Mouse (Mus musculus) brain, adult 2 months (tissue): Measurements from ENCODE around the gene Atxn1.

Experiments used
- DNase-seq: peaks from one replicate; pipeline ENCODE4 v3.0.0; 2011; ENCODE audit warnings: low read depth, low spot score

Gene Atxn1

DNA sequence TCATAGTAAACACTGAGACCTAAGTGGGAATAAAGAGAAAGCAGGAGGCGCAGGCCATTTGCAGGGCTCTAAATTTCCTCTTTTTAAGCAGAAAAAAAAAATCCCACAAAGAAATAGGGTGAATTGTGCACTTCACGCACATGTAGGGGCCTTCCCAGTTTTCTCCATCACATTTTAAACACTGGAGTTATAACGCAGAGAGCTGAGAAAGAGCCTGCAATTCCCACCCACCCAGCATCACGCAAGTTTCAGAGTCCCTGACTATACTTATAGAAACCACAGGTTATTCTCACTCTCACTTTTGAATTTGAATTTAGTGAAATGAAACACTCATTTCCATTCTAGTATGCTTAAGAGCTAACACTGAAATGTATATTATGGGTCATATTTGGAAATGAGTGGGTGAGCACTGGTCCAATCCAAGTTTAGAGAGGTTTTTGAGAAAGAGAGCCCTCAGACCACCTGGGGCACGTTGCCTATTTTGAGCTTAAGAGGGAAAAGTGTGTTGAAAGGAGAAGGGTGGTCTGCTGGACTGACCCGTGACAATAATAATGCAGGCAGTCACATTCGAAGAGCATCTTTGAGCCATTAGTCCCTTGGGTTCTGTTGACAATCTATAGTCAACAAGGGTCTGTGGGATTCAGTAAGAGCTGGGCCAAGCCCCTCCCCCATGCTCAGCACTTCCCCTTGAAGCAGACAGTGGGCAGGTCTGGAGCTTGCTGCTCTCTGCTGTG lies 279.1 kb downstream of the Atxn1 start:
- no peak for DNase-seq

DNA sequence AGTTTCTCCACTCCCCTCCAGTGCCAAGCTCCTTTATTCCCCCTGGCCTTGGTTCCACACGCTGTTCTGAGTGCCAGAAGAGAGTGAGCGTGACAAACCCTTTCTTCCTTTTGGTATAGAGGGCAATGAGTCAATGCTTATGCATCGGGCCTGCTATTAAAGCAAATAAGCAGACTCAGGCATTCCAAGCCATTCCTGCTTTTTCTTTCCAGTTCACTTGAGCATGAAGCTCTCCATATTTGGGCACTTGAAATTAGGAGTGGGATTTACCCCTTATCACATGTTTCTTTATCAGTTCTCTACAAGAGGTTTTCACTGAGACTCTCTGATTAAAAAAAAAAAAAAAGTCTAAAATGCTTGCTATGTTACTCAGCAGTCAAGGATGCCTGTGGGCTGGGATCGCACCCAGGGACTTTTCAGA lies 279.9 kb downstream of the Atxn1 start:
- peak; percentile 38 for DNase-seq

DNA sequence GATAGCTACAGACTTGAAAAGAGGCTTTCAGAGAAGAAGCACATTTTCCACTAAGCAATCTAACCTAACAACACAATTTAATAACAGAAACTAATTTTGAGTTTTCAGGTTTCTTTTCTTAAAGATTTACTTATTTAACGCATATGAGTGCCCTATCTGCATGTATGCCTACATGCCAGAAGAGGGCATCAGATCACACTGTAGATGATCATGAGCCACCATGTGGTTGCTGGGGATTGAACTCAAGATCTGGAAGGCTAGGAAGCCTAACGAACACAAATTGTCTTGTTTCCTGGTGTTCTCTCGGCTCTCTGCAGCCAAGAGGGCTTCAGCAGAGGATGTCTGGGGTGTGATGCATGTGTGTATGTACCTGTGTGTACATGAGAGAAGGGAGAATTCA lies 280.8 kb downstream of the Atxn1 start:
- no peak for DNase-seq

DNA sequence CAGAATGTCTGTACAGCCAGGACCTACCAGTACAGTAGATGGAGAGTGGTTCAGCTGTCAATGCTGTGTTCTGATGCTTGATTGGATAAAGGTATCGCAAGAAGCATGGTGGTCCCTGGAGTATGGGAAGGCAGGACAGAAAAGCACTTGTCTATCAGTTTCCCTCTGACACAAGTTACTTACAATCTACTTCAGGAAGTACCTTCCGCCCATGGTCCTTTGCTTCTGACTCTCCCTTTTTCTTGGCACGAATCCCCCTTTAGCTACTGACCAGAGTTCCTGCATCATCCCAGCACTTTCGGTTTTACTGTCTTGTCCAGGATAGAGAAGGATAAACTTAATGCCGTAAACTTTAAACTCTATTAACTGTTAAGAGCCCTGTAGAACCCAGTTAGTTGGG lies 283.6 kb downstream of the Atxn1 start:
- DNase-seq = no peak

DNA sequence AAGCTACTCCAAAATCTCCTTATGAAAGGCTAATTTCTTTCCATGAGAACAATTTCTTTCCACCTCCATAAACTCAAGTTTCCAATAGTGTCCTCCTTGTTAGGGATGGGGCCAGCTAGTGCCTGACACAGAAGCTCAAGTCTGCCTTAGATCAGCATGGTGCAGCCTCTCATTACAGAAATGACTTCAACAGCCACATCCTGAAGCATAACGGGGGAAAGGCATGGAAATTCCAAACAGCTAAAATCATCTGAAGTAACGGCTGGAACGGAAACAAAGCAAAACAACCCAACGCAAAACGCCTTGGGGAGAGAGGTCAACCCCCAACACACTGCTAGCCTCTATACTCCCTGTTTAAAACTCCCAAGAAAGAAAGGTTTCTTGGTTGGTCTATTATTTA lies 284.2 kb downstream of the Atxn1 start:
- DNase-seq = no peak

DNA sequence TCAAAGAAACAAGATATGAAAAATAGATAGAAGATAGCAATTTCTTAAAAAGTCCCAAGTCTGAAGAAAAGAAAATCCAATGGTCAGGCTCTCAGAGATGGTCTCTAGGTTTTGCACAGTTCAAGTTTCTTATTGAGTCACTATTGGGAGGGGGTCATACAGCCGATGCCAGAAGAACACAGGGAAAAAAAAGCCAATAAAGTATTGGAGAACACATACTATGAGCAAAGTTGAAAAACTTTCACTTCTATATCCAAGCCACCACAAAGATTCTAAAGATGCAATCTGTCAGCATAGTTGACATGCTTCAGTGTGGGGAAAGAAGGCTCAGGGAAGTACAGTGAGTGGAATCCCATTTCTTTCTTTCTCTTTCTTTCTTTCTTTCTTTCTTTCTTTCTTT lies 285.7 kb downstream of the Atxn1 start:
- no peak for DNase-seq

DNA sequence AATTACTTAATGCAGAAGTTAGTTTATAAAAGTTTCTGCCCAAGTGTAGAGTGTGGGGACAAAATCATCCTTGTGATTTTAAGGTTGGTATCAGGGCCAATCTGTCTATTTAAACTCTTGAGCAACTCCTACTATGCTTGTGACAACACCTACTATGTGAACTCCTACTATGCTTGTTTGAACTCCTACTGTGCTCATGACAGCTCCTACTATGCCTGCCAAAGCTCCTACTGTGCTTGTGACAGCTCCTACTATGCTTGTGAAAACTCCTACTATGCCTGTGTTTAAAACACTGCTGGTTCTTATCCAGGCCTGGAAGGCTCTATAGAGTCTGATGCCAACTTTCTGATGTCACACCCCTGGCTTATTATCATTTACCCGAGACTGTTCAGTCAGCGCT lies 292.2 kb downstream of the Atxn1 start:
- DNase-seq = no peak

DNA sequence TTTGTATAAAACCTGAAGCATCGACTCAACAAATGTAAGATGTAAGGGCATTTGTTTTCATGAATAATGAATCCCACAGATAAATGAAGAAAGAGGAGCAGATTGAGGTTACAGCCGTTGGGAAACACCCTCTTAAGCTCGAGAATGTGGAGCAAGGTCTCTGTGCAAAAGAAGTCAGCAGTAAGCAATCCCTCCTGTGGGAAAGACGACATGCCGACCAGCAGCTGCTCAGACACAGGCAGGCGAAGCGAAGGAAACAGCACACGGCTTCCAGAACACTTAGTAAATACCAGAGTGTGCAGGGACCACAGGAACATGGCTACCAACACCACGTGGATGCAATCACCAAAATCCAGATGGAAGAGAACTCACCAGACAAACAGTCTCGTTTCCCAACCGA lies 294.8 kb downstream of the Atxn1 start:
- peak; percentile 30 for DNase-seq

DNA sequence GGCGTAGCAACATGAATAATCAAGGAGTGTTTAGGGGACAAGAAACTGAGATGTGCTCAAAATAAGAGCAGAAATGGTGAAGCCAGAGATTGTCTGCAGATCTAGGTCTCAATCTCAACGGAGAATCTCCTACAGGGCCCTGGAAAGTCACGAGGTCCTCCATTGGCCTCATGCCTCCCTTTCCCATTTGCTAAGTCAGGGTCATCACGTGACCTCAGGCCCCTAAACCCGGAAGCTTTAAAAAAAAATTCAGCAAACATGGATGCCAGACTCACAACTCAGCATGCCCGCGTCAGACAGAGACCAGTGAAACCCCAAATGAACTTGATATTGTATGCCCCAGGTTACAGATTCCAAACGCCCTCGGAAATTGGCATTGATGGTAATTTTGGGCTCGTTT lies 302.0 kb downstream of the Atxn1 start:
- DNase-seq = no peak

DNA sequence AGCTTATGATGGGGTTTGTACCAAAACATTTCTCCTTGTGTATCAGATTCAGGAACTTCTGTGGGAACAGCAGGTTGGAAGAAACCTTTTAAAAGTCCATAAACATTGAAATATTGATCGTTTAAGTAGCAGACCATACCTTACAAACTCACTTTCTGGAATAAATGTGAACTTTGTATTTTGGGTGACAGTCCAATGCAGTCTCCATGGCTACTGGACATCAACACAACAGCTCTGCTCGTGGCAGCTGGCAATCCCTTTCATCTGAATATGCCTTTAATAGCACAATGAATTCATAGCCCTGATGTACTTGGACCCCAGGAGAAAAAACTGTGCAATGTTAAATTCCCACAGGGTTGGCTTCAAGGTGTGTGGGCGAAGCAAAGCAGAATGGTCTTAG lies 302.6 kb downstream of the Atxn1 start:
- no peak for DNase-seq

DNA sequence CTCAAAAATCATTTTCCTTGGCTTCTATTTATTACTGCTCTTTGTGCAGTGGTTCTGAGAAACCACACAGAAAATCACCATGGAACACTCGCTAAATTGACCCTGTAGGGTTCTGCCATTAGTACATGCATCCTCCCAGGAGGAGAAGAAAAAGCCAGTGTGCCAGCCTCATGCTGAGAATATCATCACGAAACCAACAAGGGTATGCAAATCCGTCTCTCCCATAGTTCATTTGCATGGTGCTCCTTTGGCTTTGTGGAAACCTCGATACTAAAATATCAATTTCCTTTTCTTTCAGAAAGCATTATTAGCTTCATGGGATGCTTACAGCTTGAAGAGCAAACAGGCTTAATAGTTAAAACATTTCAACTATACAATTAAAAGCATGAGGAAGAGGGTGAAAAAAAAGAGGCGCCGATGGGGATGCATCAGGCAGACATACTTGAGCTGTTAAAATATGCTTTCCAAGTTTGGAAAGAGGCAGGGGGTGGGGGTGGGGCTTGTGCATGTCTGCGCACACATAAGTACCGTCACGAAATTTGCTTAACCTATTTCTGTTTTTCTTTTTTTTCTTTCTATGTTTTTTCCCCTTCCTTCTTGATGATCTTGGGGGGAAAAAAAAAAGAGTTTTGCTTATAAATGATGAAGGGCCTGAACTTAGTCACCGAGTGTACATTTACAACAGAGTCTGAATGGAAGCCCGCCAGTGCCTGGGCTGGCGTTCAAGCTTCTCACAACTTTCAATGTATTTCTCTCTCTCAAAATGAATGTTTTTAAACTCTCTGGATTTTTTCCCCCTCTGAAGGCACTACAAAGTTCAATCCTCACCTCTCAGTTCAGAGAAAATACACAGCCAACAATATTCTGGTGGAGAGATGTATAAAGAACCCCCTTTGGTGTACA lies 303.3 kb downstream of the Atxn1 start:
- DNase-seq = peak; percentile 54

DNA sequence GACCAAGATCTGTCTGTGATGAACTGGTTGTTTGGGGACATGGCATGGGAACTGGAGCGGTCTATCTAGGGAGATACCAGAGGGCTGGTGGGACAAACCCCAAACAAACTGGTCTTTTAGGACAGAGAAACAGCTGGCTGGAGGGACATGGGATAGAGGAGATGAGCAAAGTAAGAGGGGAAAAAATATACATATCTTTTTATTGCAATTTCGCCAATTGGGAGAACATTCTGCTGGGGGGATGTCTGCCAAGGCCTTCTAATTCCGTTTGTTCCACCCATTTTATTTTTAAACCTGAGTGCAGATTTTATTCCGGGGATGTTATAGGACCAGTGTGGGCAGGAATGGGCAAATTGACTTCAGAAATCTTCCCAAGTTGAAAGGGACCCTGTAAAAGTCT lies 305.0 kb downstream of the Atxn1 start:
- peak; percentile 72 for DNase-seq

DNA sequence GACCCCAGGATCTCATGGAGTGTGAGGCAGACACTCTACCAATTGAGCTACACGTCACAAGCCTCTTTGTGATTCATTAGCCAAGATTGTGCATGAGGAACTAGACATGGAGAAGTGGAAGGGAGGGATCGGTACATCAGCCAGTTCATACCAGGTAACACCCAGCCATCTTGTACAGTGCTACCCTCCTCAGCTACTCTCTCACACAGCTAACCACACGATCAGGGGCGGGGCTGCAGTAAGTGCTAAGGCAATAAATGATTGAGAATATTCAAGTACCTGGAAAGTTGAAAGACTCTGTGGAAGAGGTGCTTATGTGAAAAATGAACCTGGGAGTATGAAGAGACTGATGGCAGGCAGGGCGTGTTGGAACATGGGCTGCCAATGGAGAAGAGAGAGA lies 306.5 kb downstream of the Atxn1 start:
- DNase-seq = no peak

DNA sequence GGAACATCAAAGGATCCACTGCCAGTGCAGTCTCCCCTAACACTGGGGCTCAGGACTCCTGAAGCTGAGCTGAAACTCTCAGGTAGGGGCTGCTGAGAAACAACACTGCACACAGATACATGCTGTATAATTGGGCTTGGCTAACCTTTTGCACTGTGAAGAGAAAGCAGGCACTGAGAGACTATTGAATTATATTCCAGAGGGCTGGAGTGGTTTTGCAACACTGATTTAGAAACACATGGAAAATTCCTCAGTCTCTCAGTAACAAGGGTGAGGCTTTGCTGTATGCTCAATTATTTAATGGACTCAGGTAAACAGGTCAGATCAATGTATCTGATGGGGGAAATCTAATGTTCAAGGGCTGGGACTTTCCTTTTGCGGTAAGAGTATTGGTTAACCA lies 307.6 kb downstream of the Atxn1 start:
- no peak for DNase-seq

DNA sequence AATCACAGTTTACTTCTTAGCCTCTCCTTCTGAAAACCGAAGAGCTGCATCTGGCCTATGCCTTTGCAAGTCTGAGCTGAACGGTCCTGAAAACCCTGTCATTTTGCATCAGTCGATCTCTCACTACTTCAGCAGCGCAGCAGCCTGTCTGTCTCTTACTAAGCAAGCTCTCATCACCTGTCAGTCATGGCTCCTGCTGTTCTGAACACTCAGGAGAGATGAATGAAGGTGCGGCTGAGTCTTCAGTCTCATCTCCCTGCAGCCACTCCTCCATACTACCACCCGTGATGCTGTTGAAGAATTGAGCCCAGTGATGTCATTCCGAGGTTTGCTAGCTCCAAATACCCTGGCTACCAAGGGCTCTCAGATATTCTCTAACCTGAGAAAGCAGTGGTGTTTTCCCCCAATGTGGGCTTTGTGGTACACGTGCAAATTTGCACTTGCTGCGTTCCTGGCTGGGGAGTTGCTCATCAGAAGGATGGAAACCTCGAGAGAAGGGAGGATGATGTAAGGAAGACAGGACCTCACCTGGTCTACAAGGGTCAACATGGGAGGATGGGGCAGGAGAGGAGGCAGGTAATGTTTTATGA lies 313.1 kb downstream of the Atxn1 start:
- DNase-seq = peak; percentile 56

DNA sequence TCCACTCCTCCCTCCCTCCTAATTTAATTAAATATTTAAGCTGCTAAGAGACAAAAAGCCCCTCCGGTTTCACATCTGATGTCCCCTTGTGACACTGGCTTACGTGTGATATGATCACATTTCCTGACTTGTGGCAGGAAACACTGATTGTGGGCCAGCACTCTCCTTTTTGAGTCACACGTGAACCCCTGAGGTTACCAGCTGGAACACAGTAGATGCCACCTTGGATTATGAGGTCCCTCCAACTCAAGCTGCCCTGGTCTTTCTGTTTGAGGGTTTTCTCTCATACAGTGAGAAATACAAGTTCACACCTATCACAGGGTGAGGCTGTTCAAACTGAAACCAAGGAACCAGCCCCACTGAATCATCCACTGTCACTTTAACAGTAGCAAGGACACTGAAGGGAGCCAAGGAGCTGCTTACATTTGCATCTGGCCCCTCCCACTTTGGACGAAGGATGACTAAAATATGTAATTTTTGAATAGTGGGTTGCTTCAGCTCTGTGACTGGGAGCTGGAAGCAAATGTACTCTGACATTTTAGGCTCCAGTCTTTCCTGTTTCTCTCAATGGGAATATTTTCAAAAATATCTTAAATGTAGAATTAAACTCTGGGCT lies 315.5 kb downstream of the Atxn1 start:
- peak; percentile 49 for DNase-seq

DNA sequence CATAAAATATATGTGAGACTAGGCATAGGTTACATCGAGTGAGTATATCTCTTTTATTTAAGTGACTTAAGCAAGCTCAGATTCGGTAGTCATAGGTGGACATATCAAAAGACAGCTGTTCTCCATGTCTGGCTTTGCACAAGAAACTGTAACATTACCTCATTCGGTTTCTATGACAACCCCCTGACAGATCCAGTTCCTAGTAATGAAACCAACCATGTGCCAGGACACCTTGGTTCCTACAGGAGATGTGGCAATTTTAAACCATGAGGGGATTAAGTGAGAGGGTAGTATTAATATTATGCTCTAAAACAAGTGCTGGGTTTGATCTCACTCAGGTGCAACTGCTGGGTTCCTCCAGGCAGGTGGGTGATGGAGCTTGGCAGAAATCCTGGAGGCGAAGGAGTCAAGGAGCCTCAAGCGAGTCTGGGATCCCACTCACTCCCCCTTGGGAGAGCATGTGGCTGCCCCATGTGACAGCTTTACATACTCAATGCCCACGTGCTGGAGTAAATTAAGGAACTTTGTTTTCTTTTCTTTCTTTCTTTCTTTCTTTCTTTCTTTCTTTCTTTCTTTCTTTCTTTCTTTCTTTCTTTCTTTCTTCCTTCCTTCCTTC lies 320.9 kb downstream of the Atxn1 start:
- peak; percentile 74 for DNase-seq

DNA sequence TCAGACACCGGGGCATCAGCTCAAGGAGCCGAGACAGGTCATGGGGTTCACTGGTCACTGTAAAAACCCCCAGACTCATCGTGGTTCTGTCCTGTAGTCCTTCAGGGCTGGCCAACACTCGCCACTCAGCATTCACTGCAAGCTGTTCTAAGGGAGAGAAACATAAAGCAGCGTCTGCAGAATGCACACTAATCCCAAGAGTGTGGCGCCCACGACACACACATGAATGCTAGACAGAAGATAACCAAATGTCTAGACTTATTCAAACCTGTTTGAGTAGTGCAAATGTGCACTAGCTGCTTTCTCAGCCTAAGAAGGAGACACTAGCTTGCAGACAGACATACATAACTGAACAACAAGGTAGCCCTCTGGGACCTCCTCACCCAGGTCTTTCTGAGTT lies 321.9 kb downstream of the Atxn1 start:
- DNase-seq = peak; percentile 73

DNA sequence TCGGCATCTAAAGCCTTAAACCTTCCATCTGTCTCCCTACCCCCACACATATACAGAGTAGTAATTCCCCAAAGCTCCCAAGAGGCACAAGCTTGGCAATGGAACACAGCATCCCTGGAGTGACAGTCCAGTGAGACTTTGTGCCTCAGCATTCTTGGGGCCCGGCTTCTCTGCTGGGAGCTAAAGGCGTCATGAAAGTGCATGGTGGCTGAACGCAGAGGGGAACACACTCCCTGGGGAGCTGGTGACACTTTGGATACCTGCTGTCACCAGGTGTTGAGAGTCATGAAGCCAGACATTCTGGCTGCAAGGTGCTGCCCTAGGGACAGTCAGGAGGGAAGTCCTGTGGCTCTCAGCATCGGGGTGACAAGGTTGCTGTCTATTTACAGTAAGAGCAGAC lies 324.4 kb downstream of the Atxn1 start:
- DNase-seq = no peak

DNA sequence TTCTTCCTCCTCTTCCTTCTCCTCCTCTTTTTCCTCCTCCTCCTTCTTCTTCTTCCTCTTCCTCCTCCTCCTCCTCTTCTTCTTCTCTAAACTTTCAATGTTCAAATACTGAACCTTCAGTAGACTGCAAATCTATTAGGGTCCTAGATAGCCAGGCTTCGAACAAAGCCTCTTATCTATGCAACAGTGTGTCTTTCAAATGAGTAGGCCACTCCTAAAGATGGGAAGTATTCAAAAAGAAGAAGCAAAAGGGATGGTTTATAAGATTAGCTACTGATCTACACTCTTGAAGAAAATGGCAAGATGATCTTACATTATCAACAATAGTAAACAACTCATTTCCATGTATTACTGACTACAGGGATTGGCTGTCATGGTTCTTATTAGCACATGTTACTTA lies 326.5 kb downstream of the Atxn1 start:
- no peak for DNase-seq

DNA sequence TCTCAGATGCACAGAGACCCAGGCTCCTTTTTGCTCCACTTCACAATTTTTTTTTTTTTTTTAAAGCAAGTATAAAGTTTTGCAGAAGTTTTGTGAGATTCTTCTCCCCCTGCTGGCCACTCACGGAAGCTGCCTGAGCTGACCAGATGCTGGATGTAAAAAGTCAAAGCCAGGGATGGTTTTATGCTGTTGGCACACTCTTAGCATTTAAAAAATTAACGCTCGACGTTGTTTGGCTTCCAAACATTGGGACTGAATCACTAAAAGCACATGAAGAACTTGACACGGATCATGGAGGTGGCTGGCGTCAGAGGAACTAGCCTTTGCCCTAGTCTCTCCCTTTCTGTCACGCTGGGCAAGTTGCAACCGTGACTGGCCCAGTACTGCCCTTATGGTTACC lies 327.5 kb downstream of the Atxn1 start:
- DNase-seq = no peak

DNA sequence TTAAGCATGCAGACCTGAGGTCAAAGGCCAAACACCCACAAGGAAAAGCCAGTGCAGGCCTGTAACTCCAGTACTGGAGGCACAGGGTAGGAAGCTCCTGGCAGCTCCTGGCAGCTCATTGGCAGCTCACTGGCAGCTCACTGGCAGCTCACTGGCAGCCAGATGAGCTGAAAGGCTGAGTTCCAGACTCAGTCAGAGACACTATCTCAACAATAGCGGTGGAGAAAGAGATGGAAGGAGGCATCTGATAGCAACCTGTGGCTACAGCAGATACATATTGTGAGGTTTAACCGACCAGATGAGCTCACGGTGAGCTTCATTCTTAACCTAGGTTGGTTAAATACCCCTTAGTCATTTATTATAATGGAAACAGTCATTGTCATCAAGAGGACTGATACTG lies 328.4 kb downstream of the Atxn1 start:
- no peak for DNase-seq
